Mouse (Mus musculus): Measurements from ENCODE around the gene Invs.

- TF ChIP-seq CTCF (conservative IDR thresholded peaks at IDR 0.05; ENCODE audit: low read length), result no peak
- no peak for TF ChIP-seq POU5F1 (IDR thresholded peaks at IDR 0.05; ENCODE audit: borderline replicate concordance, low read length)
Measured at GRCm38 (mm10) chr4:48243737-48244136, 35.8 kb upstream of the Invs start.
